Mouse (Mus musculus) lung, embryonic 14.5 days (tissue): ENCODE measurements around the gene Ciao2a. TPM values are rescaled to one million over a fixed set of nuclear protein-coding genes. Genes with fewer than 3 reads are reported as not detected.

Experiments
- ATAC-seq: fragments of 200-750 bp; cut with Nextera tagmentation; 2 replicates; pipeline ENCODE4 v1.8.0; 2017; ENCODE audit warnings: mild to moderate bottlenecking, moderate TSS enrichment, moderate library complexity; ENCODE audit not compliant: insufficient read depth
- DNase-seq: peaks from one replicate; pipeline ENCODE4 v3.0.0-alpha.2; 2015
- H3K27ac ChIP-seq: fragments of 300-500 bp; sonication (generic); 2 replicates; pipeline ENCODE4 v1.5.1; 2014; ENCODE audit warnings: low read depth, mild to moderate bottlenecking, moderate library complexity
- H3K27me3 ChIP-seq: fragments of 300-500 bp; sonication (generic); 2 replicates; pipeline ENCODE4 v1.6.1; 2014; ENCODE audit warnings: low read length, control low read depth; ENCODE audit not compliant: insufficient read depth
- H3K36me3 ChIP-seq: fragments of 300-500 bp; sonication (generic); 2 replicates; pipeline ENCODE4 v1.6.1; 2014; ENCODE audit warnings: control low read depth; ENCODE audit not compliant: insufficient read depth
- H3K4me1 ChIP-seq: fragments of 300-500 bp; sonication (generic); 2 replicates; pipeline ENCODE4 v1.6.1; 2014; ENCODE audit warnings: antibody characterized with exemption, control low read depth; ENCODE audit not compliant: insufficient read depth
- H3K4me2 ChIP-seq: fragments of 300-500 bp; sonication (generic); 2 replicates; pipeline ENCODE4 v1.6.1; 2014; ENCODE audit warnings: mild to moderate bottlenecking
- H3K4me3 ChIP-seq: fragments of 300-500 bp; sonication (generic); 2 replicates; pipeline ENCODE4 v1.5.1; 2014; ENCODE audit warnings: low read depth, low read length
- H3K9ac ChIP-seq: fragments of 300-500 bp; sonication (generic); 2 replicates; pipeline ENCODE4 v1.6.1; 2014
- H3K9me3 ChIP-seq: fragments of 300-500 bp; sonication (generic); 2 replicates; pipeline ENCODE4 v1.6.1; 2016; ENCODE audit warnings: low read depth, low read length, control low read depth
- CTCF ChIP-seq: IDR thresholded peaks from 2 replicates; pipeline ENCODE4 v1.5.1; 2016; ENCODE audit warnings: antibody characterized with exemption, low read depth
- WGBS: fragments of 180-500 bp; shearing (Covaris S2); extraction: QIAGEN DNeasy Blood & Tissue Kit; methylation state at CpG from one replicate; pipeline ENCODE4 v1.1.7; 2014; 5-methylcytosine and 5-hydroxymethylcytosine counted together
- polyA plus RNA-seq: library from polyadenylated mRNA; unstranded; fragments of >200 nt; fragmentation: Nextera tagmentation; extraction: Ambion mirVana; gene quantifications from 2 replicates; pipeline ENCODE4 v1.2.1, GENCODE M21; 2014

Gene Ciao2a
- polyA plus RNA-seq, 1 experiment from 2014 or later: 145 TPM

DNA sequence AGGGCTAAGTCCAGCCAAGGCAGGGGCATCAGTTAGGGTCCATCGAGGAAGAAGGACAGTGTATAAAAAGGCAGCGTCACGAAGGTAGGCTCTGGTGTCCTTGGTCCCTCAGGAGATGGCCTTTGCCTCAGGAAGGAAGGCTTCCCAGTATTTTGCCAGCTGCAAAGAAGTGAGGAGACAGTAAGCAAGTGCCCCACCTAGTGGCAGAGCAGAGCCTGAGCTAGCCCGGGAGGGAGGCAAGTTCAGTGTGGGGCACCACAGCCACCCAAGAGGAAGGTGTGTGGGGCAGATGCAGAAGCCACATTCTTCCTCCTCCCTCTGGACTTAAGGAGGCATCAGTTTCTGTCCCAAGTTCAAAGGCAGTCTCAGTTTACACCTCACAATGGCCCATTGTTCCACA, 38.0 kb upstream of the Ciao2a start:
- H3K4me1 ChIP-seq: no peaks in the 10 kb centered on the region
- peak; percentile 76 for DNase-seq
- ATAC-seq: peak; percentile 43; the same call in 1 of the 2 replicates
- peak overlapping the region; percentile 37; the same call in 1 of the 2 replicates for H3K27ac ChIP-seq
- no peak overlapping the region for H3K4me3 ChIP-seq
- peak; percentile 83 for TF ChIP-seq CTCF
- no peak overlapping the region for H3K4me2 ChIP-seq
- 29% methylated on average over 4 of the region's 4 CpGs for WGBS
- H3K27me3 ChIP-seq: no peaks in the 10 kb centered on the region
- peaks cover 69% of the 10 kb centered on the region for H3K36me3 ChIP-seq
- no peaks in the 10 kb centered on the region for H3K9me3 ChIP-seq
- H3K9ac ChIP-seq: no peak overlapping the region

GRCm38 (mm10) chr9:66090593-66091244, 35.7 kb upstream of the Ciao2a start:
- peaks cover 92% of the 10 kb centered on the region for H3K36me3 ChIP-seq
- H3K27me3 ChIP-seq: no peaks in the 10 kb centered on the region
- no peak overlapping the region for H3K4me3 ChIP-seq
- no peaks in the 10 kb centered on the region for H3K4me1 ChIP-seq
- no peaks in the 10 kb centered on the region for H3K9me3 ChIP-seq
- peak overlapping the region; percentile 74 for H3K27ac ChIP-seq
- H3K9ac ChIP-seq: no peak overlapping the region
- no peak for TF ChIP-seq CTCF
- ATAC-seq (no peak), DNase-seq (no peak)
- H3K4me2 ChIP-seq: no peak overlapping the region
- WGBS: 73% methylated on average over 13 of the region's 13 CpGs

DNA sequence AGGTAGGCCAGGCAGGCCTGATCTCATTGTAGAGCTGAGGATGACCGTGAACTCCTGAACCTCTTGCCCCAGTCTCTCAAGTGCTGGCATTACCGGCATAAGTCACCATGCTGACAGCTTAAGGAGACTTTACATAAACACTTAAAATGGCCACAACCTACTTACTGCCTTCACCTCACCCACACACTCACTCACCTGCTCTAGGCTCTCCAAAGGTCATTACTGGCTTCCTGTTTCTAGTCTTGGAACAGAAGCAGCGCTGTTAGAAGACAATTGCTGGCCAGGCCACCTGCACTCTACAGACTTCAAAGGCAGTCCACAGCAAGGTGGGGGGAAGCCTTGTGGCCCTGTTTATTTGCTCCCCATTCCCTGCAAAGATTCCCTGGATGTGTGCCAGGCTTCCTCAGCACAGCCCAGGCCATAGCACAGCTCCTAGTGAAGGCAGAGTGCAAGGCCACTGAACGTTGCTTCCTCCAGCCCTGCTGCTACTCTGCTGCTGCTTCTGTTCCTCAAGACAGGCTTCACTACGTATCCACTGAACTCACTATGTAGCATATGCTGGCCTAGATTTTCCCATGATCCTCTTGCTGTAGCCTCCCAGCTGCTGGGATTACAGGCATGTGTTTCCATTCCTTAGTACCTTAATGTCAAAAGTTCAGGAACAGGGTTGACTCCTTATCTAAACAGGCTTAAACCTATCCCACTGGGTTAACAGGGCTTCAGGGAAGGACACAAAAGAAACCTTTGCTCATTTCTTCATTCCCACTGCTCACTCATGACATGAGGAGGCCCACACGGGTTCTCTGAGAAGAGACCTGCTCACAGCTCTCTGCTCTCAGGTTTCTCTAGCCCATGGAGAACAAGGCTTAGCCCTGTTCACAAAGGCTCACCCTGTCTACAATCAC, 34.8 kb upstream of the Ciao2a start:
- TF ChIP-seq CTCF: no peak
- DNase-seq (peak; percentile 68), ATAC-seq (peak; percentile 60; the same call in 1 of the 2 replicates)
- H3K4me3 ChIP-seq: no peak overlapping the region
- H3K4me2 ChIP-seq: no peak overlapping the region
- peaks cover 95% of the 10 kb centered on the region for H3K36me3 ChIP-seq
- no peaks in the 10 kb centered on the region for H3K9me3 ChIP-seq
- H3K27me3 ChIP-seq: no peaks in the 10 kb centered on the region
- 34% methylated on average over 6 of the region's 6 CpGs for WGBS
- no peak overlapping the region for H3K9ac ChIP-seq
- no peaks in the 10 kb centered on the region for H3K4me1 ChIP-seq
- H3K27ac ChIP-seq: peak overlapping the region; percentile 74

DNA sequence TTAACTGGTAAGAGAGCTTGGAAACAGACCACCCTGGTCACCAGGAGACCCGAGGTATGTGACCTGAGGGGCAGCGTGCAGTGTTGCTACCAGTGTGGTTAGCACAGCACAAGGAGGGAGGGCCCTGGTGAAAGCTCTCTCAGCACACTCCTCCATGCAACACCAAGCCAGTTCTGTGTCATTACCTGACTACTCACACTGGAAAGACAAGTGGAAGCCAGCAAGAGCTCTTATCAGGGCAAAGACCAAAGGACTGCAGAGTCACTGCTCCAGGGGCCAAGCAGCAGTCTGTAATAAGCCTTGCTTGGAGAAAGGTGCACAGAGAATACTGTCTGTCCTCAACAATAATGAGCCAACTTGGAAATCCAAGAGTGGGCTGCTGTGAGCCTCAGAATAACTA, 33.7 kb upstream of the Ciao2a start:
- H3K9ac ChIP-seq: no peak overlapping the region
- no peaks in the 10 kb centered on the region for H3K9me3 ChIP-seq
- H3K4me1 ChIP-seq: no peaks in the 10 kb centered on the region
- WGBS: 44% methylated on average over 2 of the region's 2 CpGs
- peaks cover 95% of the 10 kb centered on the region for H3K36me3 ChIP-seq
- peak overlapping the region; percentile 74 for H3K27ac ChIP-seq
- H3K27me3 ChIP-seq: no peaks in the 10 kb centered on the region
- no peak for ATAC-seq
- peak; percentile 15 for DNase-seq
- TF ChIP-seq CTCF: no peak
- H3K4me3 ChIP-seq: no peak overlapping the region
- no peak overlapping the region for H3K4me2 ChIP-seq

- no peak for TF ChIP-seq CTCF
- Histone ChIP-seq H3K36me3 (peaks cover 85% of the 10 kb centered on the region), H3K4me3 (no peak overlapping the region), H3K27me3 (no peaks in the 10 kb centered on the region), H3K9ac (no peak overlapping the region), H3K9me3 (no peaks in the 10 kb centered on the region), H3K4me2 (no peak overlapping the region), H3K27ac (no peak overlapping the region), H3K4me1 (no peaks in the 10 kb centered on the region)
- DNase-seq: no peak
- ATAC-seq: no peak
- 76% methylated on average over 8 of the region's 8 CpGs for WGBS
Measured at GRCm38 (mm10) chr9:66101577-66101976, 24.8 kb upstream of the Ciao2a start.

GRCm38 (mm10) chr9:66102668-66103067, 23.7 kb upstream of the Ciao2a start:
- Histone ChIP-seq H3K9me3 (no peaks in the 10 kb centered on the region), H3K27me3 (no peaks in the 10 kb centered on the region), H3K4me2 (no peak overlapping the region), H3K36me3 (peaks cover 76% of the 10 kb centered on the region), H3K4me3 (no peak overlapping the region), H3K4me1 (no peaks in the 10 kb centered on the region), H3K27ac (no peak overlapping the region), H3K9ac (no peak overlapping the region)
- DNase-seq (no peak), ATAC-seq (no peak)
- WGBS: 91% methylated on average over 6 of the region's 6 CpGs
- no peak for TF ChIP-seq CTCF

- Histone ChIP-seq H3K4me1 (no peaks in the 10 kb centered on the region), H3K9ac (no peak overlapping the region), H3K4me2 (no peak overlapping the region), H3K9me3 (no peaks in the 10 kb centered on the region), H3K27me3 (no peaks in the 10 kb centered on the region), H3K4me3 (no peak overlapping the region), H3K36me3 (peaks cover 80% of the 10 kb centered on the region), H3K27ac (no peak overlapping the region)
- ATAC-seq (no peak), DNase-seq (no peak)
- 94% methylated on average over 4 of the region's 4 CpGs for WGBS
- no peak for TF ChIP-seq CTCF
Measured at GRCm38 (mm10) chr9:66104601-66105000, 21.8 kb upstream of the Ciao2a start.
